Mouse (Mus musculus): ENCODE measurements around the gene Sumf1. TPM values are rescaled to one million over a fixed set of nuclear protein-coding genes. Genes with fewer than 3 reads are reported as not detected.
A peak's percentile ranks its signal among the peaks of the same experiment; 100 is the strongest.

Gene Sumf1
- total RNA-seq, 2 experiments from 2014 or later, result 34.2 to 40.5 TPM

GRCm38 (mm10) chr6:108206914-108207566 is 21.7 kb upstream of the Sumf1 start:
- no peak for DNase-seq

- no peak for DNase-seq
Measured at GRCm38 (mm10) chr6:108206145-108206544, 20.8 kb upstream of the Sumf1 start.

GRCm38 (mm10) chr6:108204322-108204721 is 18.9 kb upstream of the Sumf1 start:
- DNase-seq, result no peak

- DNase-seq, result no peak
Measured at GRCm38 (mm10) chr6:108198286-108198685, 12.9 kb upstream of the Sumf1 start.

- DNase-seq, result no peak
Measured at GRCm38 (mm10) chr6:108197117-108197516, 11.7 kb upstream of the Sumf1 start.

- no peak for DNase-seq
Measured at GRCm38 (mm10) chr6:108196665-108197064, 11.3 kb upstream of the Sumf1 start.

- peak in 1 of 2 experiments; percentile 15 for DNase-seq
Measured at GRCm38 (mm10) chr6:108192632-108193031, 7.2 kb upstream of the Sumf1 start.

GRCm38 (mm10) chr6:108190690-108191089 is 5.3 kb upstream of the Sumf1 start:
- DNase-seq, result no peak

GRCm38 (mm10) chr6:108185685-108186009 is 265 bp upstream of the Sumf1 start:
- no peak for DNase-seq

- no peak for DNase-seq
Measured at GRCm38 (mm10) chr6:108179087-108179486, 6.3 kb downstream of the Sumf1 start.

GRCm38 (mm10) chr6:108174181-108174580 is 11.2 kb downstream of the Sumf1 start:
- no peak for DNase-seq

- no peak for DNase-seq
Measured at GRCm38 (mm10) chr6:108172219-108172618, 13.2 kb downstream of the Sumf1 start.

- no peak for DNase-seq
Measured at GRCm38 (mm10) chr6:108169466-108169865, 15.9 kb downstream of the Sumf1 start.

- no peak for DNase-seq
Measured at GRCm38 (mm10) chr6:108168723-108169122, 16.7 kb downstream of the Sumf1 start.

- no peak for DNase-seq
Measured at GRCm38 (mm10) chr6:108167946-108168680, 17.3 kb downstream of the Sumf1 start.

GRCm38 (mm10) chr6:108165598-108165997 is 19.8 kb downstream of the Sumf1 start:
- no peak for DNase-seq

- DNase-seq, result peak in 1 of 2 experiments; percentile 1
Measured at GRCm38 (mm10) chr6:108164935-108165334, 20.4 kb downstream of the Sumf1 start.

GRCm38 (mm10) chr6:108160608-108161007 is 24.8 kb downstream of the Sumf1 start:
- no peak for DNase-seq

GRCm38 (mm10) chr6:108156881-108157280 is 28.5 kb downstream of the Sumf1 start:
- no peak for DNase-seq

GRCm38 (mm10) chr6:108154243-108154642 is 31.1 kb downstream of the Sumf1 start:
- no peak for DNase-seq

- DNase-seq, result no peak
Measured at GRCm38 (mm10) chr6:108152661-108153269, 32.6 kb downstream of the Sumf1 start.

- no peak for DNase-seq
Measured at GRCm38 (mm10) chr6:108152081-108152480, 33.3 kb downstream of the Sumf1 start.

- DNase-seq, result no peak
Measured at GRCm38 (mm10) chr6:108149235-108149634, 36.1 kb downstream of the Sumf1 start.
